Mouse (Mus musculus) lung, postnatal 14 days (tissue): ENCODE data around the gene Pgf.
A peak's percentile ranks its signal among the peaks of the same experiment; 100 is the strongest.

ENCODE experiments used
- DNase-seq: peaks from one replicate; pipeline ENCODE4 v3.0.0; 2021

Pgf gene

GRCm38 (mm10) chr12:85190290-85190689 is 12.7 kb upstream of the Pgf start:
- no peak for DNase-seq

- DNase-seq = no peak
Measured at GRCm38 (mm10) chr12:85186361-85186760, 8.8 kb upstream of the Pgf start.

- DNase-seq = no peak
Measured at GRCm38 (mm10) chr12:85185810-85186209, 8.2 kb upstream of the Pgf start.

GRCm38 (mm10) chr12:85184118-85184517 is 6.5 kb upstream of the Pgf start:
- peak; percentile 59 for DNase-seq

GRCm38 (mm10) chr12:85182898-85183297 is 5.3 kb upstream of the Pgf start:
- no peak for DNase-seq

GRCm38 (mm10) chr12:85182345-85182643 is 4.7 kb upstream of the Pgf start:
- no peak for DNase-seq

- DNase-seq = no peak
Measured at GRCm38 (mm10) chr12:85181475-85182344, 4.1 kb upstream of the Pgf start.

GRCm38 (mm10) chr12:85178294-85178693 is 704 bp upstream of the Pgf start:
- DNase-seq = no peak

- peak; percentile 55 for DNase-seq
Measured at GRCm38 (mm10) chr12:85176846-85177523, 605 bp downstream of the Pgf start.

- no peak for DNase-seq
Measured at GRCm38 (mm10) chr12:85175926-85176845, 1.4 kb downstream of the Pgf start.

- peak; percentile 19 for DNase-seq
Measured at GRCm38 (mm10) chr12:85175087-85175675, 2.4 kb downstream of the Pgf start.

- no peak for DNase-seq
Measured at GRCm38 (mm10) chr12:85174016-85174415, 3.6 kb downstream of the Pgf start.

- DNase-seq = no peak
Measured at GRCm38 (mm10) chr12:85170948-85171307, 6.7 kb downstream of the Pgf start.

- no peak for DNase-seq
Measured at GRCm38 (mm10) chr12:85170284-85170947, 7.2 kb downstream of the Pgf start.

- DNase-seq = no peak
Measured at GRCm38 (mm10) chr12:85169877-85170276, 7.7 kb downstream of the Pgf start.

GRCm38 (mm10) chr12:85169117-85169858 is 8.3 kb downstream of the Pgf start:
- DNase-seq = peak; percentile 93

- DNase-seq = no peak
Measured at GRCm38 (mm10) chr12:85166631-85167030, 11.0 kb downstream of the Pgf start.

- DNase-seq = no peak
Measured at GRCm38 (mm10) chr12:85164996-85165395, 12.6 kb downstream of the Pgf start.

- DNase-seq = no peak
Measured at GRCm38 (mm10) chr12:85159592-85159991, 18.0 kb downstream of the Pgf start.

- DNase-seq = no peak
Measured at GRCm38 (mm10) chr12:85158801-85159200, 18.8 kb downstream of the Pgf start.

GRCm38 (mm10) chr12:85157797-85158460 is 19.7 kb downstream of the Pgf start:
- no peak for DNase-seq
